Mouse (Mus musculus): ENCODE results near the gene Ppm1g. TPM values are rescaled to one million over a fixed set of nuclear protein-coding genes. Genes with fewer than 3 reads are reported as not detected.
A peak's percentile ranks its signal among the peaks of the same experiment; 100 is the strongest.
"Not testable (repeated sequence)": the region's sequence is repeated elsewhere in the genome, so short reads cannot be mapped to it uniquely, and the experiment has no call there.

Ppm1g gene
- total RNA-seq, 1 experiment from 2014 or later, result 218 TPM

GRCm38 (mm10) chr5:31222696-31223095, 2.2 kb upstream of the Ppm1g start:
- ATAC-seq (replicated peaks in 1 of 2; ENCODE audit: insufficient read depth in 1 of 2, low FRiP score in 2 of 2, low TSS enrichment in 1 of 2, low read depth in 1 of 2, poor library complexity in 2 of 2, severe bottlenecking in 2 of 2), result no peak

- ATAC-seq (replicated peaks in 1 of 2; ENCODE audit: insufficient read depth in 1 of 2, low FRiP score in 2 of 2, low TSS enrichment in 1 of 2, low read depth in 1 of 2, poor library complexity in 2 of 2, severe bottlenecking in 2 of 2), result 0 out of 4 replicates have a peak, but pooled peaks of 1 of the 2 experiments have one; percentile 1
Measured at GRCm38 (mm10) chr5:31221304-31221945, 938 bp upstream of the Ppm1g start.

GRCm38 (mm10) chr5:31219911-31220447, 508 bp downstream of the Ppm1g start:
- peak; percentile 24; a peak in 2 of 4 replicates for ATAC-seq (replicated peaks in 1 of 2; ENCODE audit: insufficient read depth in 1 of 2, low FRiP score in 2 of 2, low TSS enrichment in 1 of 2, low read depth in 1 of 2, poor library complexity in 2 of 2, severe bottlenecking in 2 of 2)

- no peak for ATAC-seq (replicated peaks in 1 of 2; ENCODE audit: insufficient read depth in 1 of 2, low FRiP score in 2 of 2, low TSS enrichment in 1 of 2, low read depth in 1 of 2, poor library complexity in 2 of 2, severe bottlenecking in 2 of 2)
Measured at GRCm38 (mm10) chr5:31219474-31219873, 1.0 kb downstream of the Ppm1g start.

- no peak for ATAC-seq (replicated peaks in 1 of 2; ENCODE audit: insufficient read depth in 1 of 2, low FRiP score in 2 of 2, low TSS enrichment in 1 of 2, low read depth in 1 of 2, poor library complexity in 2 of 2, severe bottlenecking in 2 of 2)
Measured at GRCm38 (mm10) chr5:31219070-31219469, 1.4 kb downstream of the Ppm1g start.

- no peak; a peak in 1 of 4 replicates for ATAC-seq (replicated peaks in 1 of 2; ENCODE audit: insufficient read depth in 1 of 2, low FRiP score in 2 of 2, low TSS enrichment in 1 of 2, low read depth in 1 of 2, poor library complexity in 2 of 2, severe bottlenecking in 2 of 2)
Measured at GRCm38 (mm10) chr5:31218294-31218693, 2.2 kb downstream of the Ppm1g start.

GRCm38 (mm10) chr5:31216554-31216953, 3.9 kb downstream of the Ppm1g start:
- not testable (repeated sequence) for ATAC-seq (replicated peaks in 1 of 2; ENCODE audit: insufficient read depth in 1 of 2, low FRiP score in 2 of 2, low TSS enrichment in 1 of 2, low read depth in 1 of 2, poor library complexity in 2 of 2, severe bottlenecking in 2 of 2)

- ATAC-seq (replicated peaks in 1 of 2; ENCODE audit: insufficient read depth in 1 of 2, low FRiP score in 2 of 2, low TSS enrichment in 1 of 2, low read depth in 1 of 2, poor library complexity in 2 of 2, severe bottlenecking in 2 of 2), result no peak
Measured at GRCm38 (mm10) chr5:31204421-31204820, 16.1 kb downstream of the Ppm1g start.

- ATAC-seq (replicated peaks in 1 of 2; ENCODE audit: insufficient read depth in 1 of 2, low FRiP score in 2 of 2, low TSS enrichment in 1 of 2, low read depth in 1 of 2, poor library complexity in 2 of 2, severe bottlenecking in 2 of 2), result no peak
Measured at GRCm38 (mm10) chr5:31203866-31204265, 16.6 kb downstream of the Ppm1g start.

- ATAC-seq (replicated peaks in 1 of 2; ENCODE audit: insufficient read depth in 1 of 2, low FRiP score in 2 of 2, low TSS enrichment in 1 of 2, low read depth in 1 of 2, poor library complexity in 2 of 2, severe bottlenecking in 2 of 2), result no peak
Measured at GRCm38 (mm10) chr5:31202933-31203332, 17.6 kb downstream of the Ppm1g start.

GRCm38 (mm10) chr5:31201742-31202590, 18.5 kb downstream of the Ppm1g start, which contains the start of gene Zfp513:
Zfp513 (minus strand) TSS chr5:31202303.
- peak; percentile 99 for ATAC-seq (replicated peaks in 1 of 2; ENCODE audit: insufficient read depth in 1 of 2, low FRiP score in 2 of 2, low TSS enrichment in 1 of 2, low read depth in 1 of 2, poor library complexity in 2 of 2, severe bottlenecking in 2 of 2)

- ATAC-seq (replicated peaks in 1 of 2; ENCODE audit: insufficient read depth in 1 of 2, low FRiP score in 2 of 2, low TSS enrichment in 1 of 2, low read depth in 1 of 2, poor library complexity in 2 of 2, severe bottlenecking in 2 of 2), result no peak
Measured at GRCm38 (mm10) chr5:31201042-31201741, 19.3 kb downstream of the Ppm1g start.

GRCm38 (mm10) chr5:31200327-31200768, 20.1 kb downstream of the Ppm1g start:
- ATAC-seq (replicated peaks in 1 of 2; ENCODE audit: insufficient read depth in 1 of 2, low FRiP score in 2 of 2, low TSS enrichment in 1 of 2, low read depth in 1 of 2, poor library complexity in 2 of 2, severe bottlenecking in 2 of 2), result no peak

GRCm38 (mm10) chr5:31199893-31200292, 20.6 kb downstream of the Ppm1g start:
- ATAC-seq (replicated peaks in 1 of 2; ENCODE audit: insufficient read depth in 1 of 2, low FRiP score in 2 of 2, low TSS enrichment in 1 of 2, low read depth in 1 of 2, poor library complexity in 2 of 2, severe bottlenecking in 2 of 2), result no peak

GRCm38 (mm10) chr5:31199321-31199892, 21.1 kb downstream of the Ppm1g start:
- no peak for ATAC-seq (replicated peaks in 1 of 2; ENCODE audit: insufficient read depth in 1 of 2, low FRiP score in 2 of 2, low TSS enrichment in 1 of 2, low read depth in 1 of 2, poor library complexity in 2 of 2, severe bottlenecking in 2 of 2)

- no peak for ATAC-seq (replicated peaks in 1 of 2; ENCODE audit: insufficient read depth in 1 of 2, low FRiP score in 2 of 2, low TSS enrichment in 1 of 2, low read depth in 1 of 2, poor library complexity in 2 of 2, severe bottlenecking in 2 of 2)
Measured at GRCm38 (mm10) chr5:31198616-31199320, 21.7 kb downstream of the Ppm1g start.

- no peak for ATAC-seq (replicated peaks in 1 of 2; ENCODE audit: insufficient read depth in 1 of 2, low FRiP score in 2 of 2, low TSS enrichment in 1 of 2, low read depth in 1 of 2, poor library complexity in 2 of 2, severe bottlenecking in 2 of 2)
Measured at GRCm38 (mm10) chr5:31198170-31198569, 22.3 kb downstream of the Ppm1g start.
